Mouse (Mus musculus) hindbrain, postnatal 0 days (tissue): Measurements from ENCODE around the gene Rit1. TPM values are rescaled to one million over a fixed set of nuclear protein-coding genes. Genes with fewer than 3 reads are reported as not detected.

Experiments used
- ATAC-seq: fragments of 200-750 bp; cut with Nextera tagmentation; 2 replicates; pipeline ENCODE4 v1.8.0; 2017; ENCODE audit warnings: mild to moderate bottlenecking, moderate TSS enrichment, moderate library complexity
- DNase-seq: peaks from one replicate; pipeline ENCODE4 v3.0.0-alpha.2; 2015; ENCODE audit warnings: low spot score
- H3K27ac ChIP-seq: fragments of 300-500 bp; sonication (generic); 2 replicates; pipeline ENCODE4 v1.5.1; 2014; ENCODE audit warnings: mild to moderate bottlenecking
- H3K27me3 ChIP-seq: fragments of 300-500 bp; sonication (generic); 2 replicates; pipeline ENCODE4 v1.6.1; 2014; ENCODE audit warnings: low read length, mixed read lengths; ENCODE audit not compliant: insufficient read depth
- H3K36me3 ChIP-seq: fragments of 300-500 bp; sonication (generic); 2 replicates; pipeline ENCODE4 v1.6.1; 2014; ENCODE audit warnings: low read length, mixed read lengths; ENCODE audit not compliant: insufficient read depth
- H3K4me1 ChIP-seq: fragments of 300-500 bp; sonication (generic); 2 replicates; pipeline ENCODE4 v1.6.1; 2014; ENCODE audit warnings: antibody characterized with exemption, low read length, mixed read lengths; ENCODE audit not compliant: insufficient read depth
- H3K4me2 ChIP-seq: fragments of 300-500 bp; sonication (generic); 2 replicates; pipeline ENCODE4 v1.6.1; 2014; ENCODE audit warnings: low read depth, mild to moderate bottlenecking, low read length, moderate library complexity, mixed read lengths
- H3K4me3 ChIP-seq: fragments of 300-500 bp; sonication (generic); 2 replicates; pipeline ENCODE4 v1.5.1; 2014; ENCODE audit warnings: low read length
- H3K9ac ChIP-seq: fragments of 300-500 bp; sonication (generic); replicated peaks from 2 replicates; pipeline ENCODE4 v1.6.1; 2014; ENCODE audit warnings: mild to moderate bottlenecking, low read length, moderate library complexity, mixed read lengths
- H3K9me3 ChIP-seq: fragments of 300-500 bp; sonication (generic); 2 replicates; pipeline ENCODE4 v1.6.1; 2016; ENCODE audit warnings: low read length, mixed read lengths
- CTCF ChIP-seq: IDR thresholded peaks from 2 replicates; pipeline ENCODE4 v1.5.1; 2016; ENCODE audit warnings: antibody characterized with exemption, control low read depth, low read depth
- WGBS: fragments of 180-500 bp; shearing (Covaris S2); extraction: QIAGEN DNeasy Blood & Tissue Kit; methylation state at CpG from one replicate; pipeline ENCODE4 v1.1.7; 2014; 5-methylcytosine and 5-hydroxymethylcytosine counted together
- polyA plus RNA-seq: library from polyadenylated mRNA; unstranded; fragments of >200 nt; fragmentation: Nextera tagmentation; extraction: Ambion mirVana; gene quantifications from 2 replicates; pipeline ENCODE4 v1.2.1, GENCODE M21; 2015
- total RNA-seq: library from RNA; depleted of rRNA; stranded (reverse); fragments of >200 nt; gene quantifications from 2 replicates; pipeline ENCODE4 v1.2.3, GENCODE M21; 2014

Gene Rit1
- total and polyA plus RNA-seq, 2 experiments from 2014 or later, result 68.7 to 76.7 TPM

GRCm38 (mm10) chr3:88685958-88686451, 30.6 kb upstream of the Rit1 start:
- Histone ChIP-seq H3K9me3 (no peaks in the 10 kb centered on the region), H3K36me3 (peaks cover 20% of the 10 kb centered on the region), H3K4me2 (peak overlapping the region; percentile 88), H3K9ac (peak overlapping the region; percentile 97), H3K27me3 (no peaks in the 10 kb centered on the region), H3K4me3 (peak overlapping the region; percentile 95), H3K27ac (peak overlapping the region; percentile 99), H3K4me1 (peaks cover 9% of the 10 kb centered on the region; the same call in 1 of the 2 replicates)
- peak; percentile 75 for ATAC-seq
- under 1% methylated on average over 44 of the region's 45 CpGs for WGBS
- TF ChIP-seq CTCF, result peak; percentile 52
- peak; percentile 80 for DNase-seq

GRCm38 (mm10) chr3:88686734-88687611, 29.7 kb upstream of the Rit1 start:
- TF ChIP-seq CTCF, result no peak
- Histone ChIP-seq H3K9me3 (no peaks in the 10 kb centered on the region), H3K27ac (peak overlapping the region; percentile 99; the same call in 1 of the 2 replicates), H3K36me3 (peaks cover 22% of the 10 kb centered on the region), H3K9ac (peak overlapping the region; percentile 97), H3K4me2 (peak overlapping the region; percentile 88), H3K27me3 (no peaks in the 10 kb centered on the region), H3K4me3 (peak overlapping the region; percentile 95), H3K4me1 (peaks cover 9% of the 10 kb centered on the region; the same call in 1 of the 2 replicates)
- DNase-seq (no peak), ATAC-seq (no peak)
- WGBS, result 45% methylated on average over 13 of the region's 13 CpGs

DNA sequence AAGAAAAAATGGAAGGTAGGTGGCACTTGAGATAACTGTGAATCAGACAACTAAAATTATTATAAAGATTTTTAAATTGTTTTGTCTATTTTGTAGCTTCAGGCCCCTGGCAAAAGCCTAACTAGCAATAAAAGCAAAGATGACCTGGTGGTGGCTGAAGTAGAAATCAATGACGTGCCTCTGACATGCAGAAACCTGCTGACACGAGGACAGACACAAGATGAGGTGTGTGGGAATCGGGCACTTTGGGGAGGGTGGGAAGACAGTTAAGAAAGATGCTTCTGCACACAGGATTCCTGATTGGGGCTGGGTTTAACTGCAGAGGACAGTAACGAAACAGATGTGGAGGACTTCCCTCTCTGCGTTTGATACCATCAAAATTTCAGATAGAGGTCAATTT, 27.6 kb upstream of the Rit1 start:
- DNase-seq (no peak), ATAC-seq (no peak)
- Histone ChIP-seq H3K27ac (no peak overlapping the region), H3K9me3 (no peaks in the 10 kb centered on the region), H3K36me3 (peaks cover 35% of the 10 kb centered on the region), H3K9ac (no peak overlapping the region), H3K27me3 (no peaks in the 10 kb centered on the region), H3K4me3 (no peak overlapping the region), H3K4me2 (no peak overlapping the region), H3K4me1 (peaks cover 9% of the 10 kb centered on the region; the same call in 1 of the 2 replicates)
- 87% methylated on average over 5 of the region's 5 CpGs for WGBS
- TF ChIP-seq CTCF, result no peak

DNA sequence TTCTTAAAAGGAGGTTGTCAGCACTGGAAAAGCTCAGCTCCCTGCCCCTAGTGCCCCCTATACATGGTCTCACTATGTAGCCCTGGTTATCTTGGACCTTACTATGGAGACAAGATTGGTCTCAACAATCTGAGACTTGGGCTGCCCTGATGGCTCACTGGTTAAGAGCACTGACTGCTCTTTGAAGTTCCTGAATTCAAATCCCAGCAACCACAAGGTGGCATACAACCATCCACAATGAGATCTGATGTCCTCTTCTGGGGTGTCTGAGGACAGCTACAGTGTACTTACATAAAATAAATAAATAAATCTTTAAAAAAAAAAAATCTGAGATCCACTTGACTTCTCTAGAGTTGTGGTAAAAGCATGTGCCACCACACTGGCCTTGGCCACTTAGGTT, 21.1 kb upstream of the Rit1 start:
- no peak for ATAC-seq
- no peaks in the 10 kb centered on the region for H3K4me1 ChIP-seq

DNA sequence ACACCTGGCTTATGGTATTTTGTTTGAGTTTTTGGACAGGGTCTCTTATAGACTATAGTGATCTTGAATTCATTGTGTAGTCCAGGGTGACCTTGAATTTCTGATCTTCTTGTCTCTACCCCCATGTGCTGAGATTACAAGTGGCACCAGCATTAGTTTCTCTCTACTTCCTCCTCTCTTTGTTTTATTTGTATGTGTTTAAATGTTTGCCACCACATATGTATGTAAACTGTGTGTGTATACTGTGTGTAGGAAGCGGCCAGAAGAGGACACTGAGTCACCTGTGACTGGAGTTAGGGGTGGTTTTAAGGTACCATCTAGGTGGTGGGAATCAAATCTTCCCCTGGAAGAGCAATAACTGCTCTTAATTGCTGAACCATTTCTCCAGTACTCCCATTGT, 18.6 kb upstream of the Rit1 start:
- Histone ChIP-seq H3K27ac (no peak overlapping the region), H3K4me2 (no peak overlapping the region), H3K27me3 (no peaks in the 10 kb centered on the region), H3K9ac (no peak overlapping the region), H3K4me1 (no peaks in the 10 kb centered on the region), H3K4me3 (no peak overlapping the region), H3K36me3 (peaks cover 84% of the 10 kb centered on the region), H3K9me3 (no peaks in the 10 kb centered on the region)
- DNase-seq (no peak), ATAC-seq (no peak)
- TF ChIP-seq CTCF, result no peak
- 95% methylated on average over 1 of the region's 1 CpGs for WGBS

More for the DNA sequence above, 21.1 kb upstream of the Rit1 start:
- TF ChIP-seq CTCF, result no peak
- no peak overlapping the region for H3K4me3 ChIP-seq
- H3K27me3 ChIP-seq, result no peaks in the 10 kb centered on the region
- no peak for DNase-seq
- H3K9ac ChIP-seq, result no peak overlapping the region
- no peak overlapping the region for H3K27ac ChIP-seq
- peaks cover 80% of the 10 kb centered on the region for H3K36me3 ChIP-seq
- H3K9me3 ChIP-seq, result no peaks in the 10 kb centered on the region
- H3K4me2 ChIP-seq, result no peak overlapping the region

DNA sequence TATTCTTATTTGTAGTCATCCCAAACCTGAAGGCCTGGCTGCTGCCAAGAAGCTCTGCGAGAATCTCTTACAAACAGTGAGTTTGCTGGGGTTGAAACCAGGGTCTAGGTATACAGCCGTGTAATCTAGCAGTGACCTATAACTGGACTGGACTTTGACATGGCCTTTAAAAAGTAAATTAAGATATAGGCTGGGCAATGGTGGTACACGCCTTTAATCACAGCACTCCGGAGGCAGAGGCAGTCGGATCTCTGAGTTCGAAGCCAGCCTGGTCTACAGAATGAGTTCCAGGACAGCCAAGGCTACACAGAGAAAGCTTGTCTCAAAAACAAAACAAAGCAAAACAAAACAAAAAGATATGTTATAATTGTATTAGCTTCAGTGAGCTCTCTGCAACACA, 17.8 kb upstream of the Rit1 start:
- no peak for TF ChIP-seq CTCF
- WGBS, result 97% methylated on average over 6 of the region's 6 CpGs
- H3K4me2 ChIP-seq, result no peak overlapping the region
- H3K27me3 ChIP-seq, result no peaks in the 10 kb centered on the region
- H3K9me3 ChIP-seq, result no peaks in the 10 kb centered on the region
- peaks cover 83% of the 10 kb centered on the region for H3K36me3 ChIP-seq
- no peaks in the 10 kb centered on the region for H3K4me1 ChIP-seq
- no peak for DNase-seq
- H3K27ac ChIP-seq, result no peak overlapping the region
- no peak overlapping the region for H3K9ac ChIP-seq
- H3K4me3 ChIP-seq, result no peak overlapping the region
- ATAC-seq, result no peak

DNA sequence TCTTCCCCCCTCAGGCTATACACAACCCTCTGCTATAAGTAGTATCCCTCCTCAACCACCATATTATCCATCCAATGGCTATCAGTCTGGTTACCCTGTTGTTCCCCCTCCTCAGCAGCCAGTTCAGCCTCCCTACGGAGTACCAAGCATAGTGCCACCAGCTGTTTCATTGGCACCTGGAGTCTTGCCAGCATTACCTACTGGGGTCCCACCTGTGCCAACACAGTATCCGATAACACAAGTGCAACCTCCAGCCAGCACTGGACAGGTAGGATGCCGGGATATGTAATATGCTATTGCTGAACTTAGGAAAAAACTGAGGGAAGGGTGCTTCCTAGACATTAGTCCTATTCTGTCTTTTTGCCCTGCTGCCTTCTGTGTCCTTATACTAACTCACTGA, 16.4 kb upstream of the Rit1 start:
- no peak for TF ChIP-seq CTCF

More for the DNA sequence above, 16.4 kb upstream of the Rit1 start:
- Histone ChIP-seq H3K27me3 (no peaks in the 10 kb centered on the region), H3K9me3 (no peaks in the 10 kb centered on the region), H3K4me2 (no peak overlapping the region), H3K9ac (no peak overlapping the region), H3K27ac (no peak overlapping the region), H3K4me3 (no peak overlapping the region), H3K36me3 (peaks cover 84% of the 10 kb centered on the region), H3K4me1 (no peaks in the 10 kb centered on the region)
- 79% methylated on average over 3 of the region's 3 CpGs for WGBS
- ATAC-seq (no peak), DNase-seq (no peak)
